Mouse (Mus musculus) v-Abl transformed pro-B cells (cell line): Measurements from ENCODE around the gene Cd177.
"Not testable (repeated sequence)": the region's sequence is repeated elsewhere in the genome, so short reads cannot be mapped to it uniquely, and the experiment has no call there.

Source experiments
- in situ Hi-C, 2 experiments: fragments of 400-800 bp; cut with MboI; formaldehyde crosslinking; loops; one replicate each; pipeline ENCODE4 v1.15.1; 2025; ENCODE audit not compliant: unreplicated experiment in 2 of 2

Cd177 gene

GRCm38 (mm10) chr7:24760211-24760610 is at the start of gene Cd177:
TSS of gene Cd177 (minus strand) at chr7:24760311.
- in situ Hi-C loops = no loop called here

GRCm38 (mm10) chr7:24809041-24809440 is 48.9 kb upstream of the Cd177 start:
- in situ Hi-C loops = loop anchor here in 1 of 2 experiments (25.0 kb wide), 1 partner anchor 528 kb away; no protein-coding TSS in a partner anchor

GRCm38 (mm10) chr7:24804826-24805225 is 44.7 kb upstream of the Cd177 start:
- in situ Hi-C loops = loop anchor here in 1 of 2 experiments (25.0 kb wide), 1 partner anchor 532 kb away; no protein-coding TSS in a partner anchor

- in situ Hi-C loops = loop anchor here in 1 of 2 experiments (25.0 kb wide), 1 partner anchor 535 kb away; no protein-coding TSS in a partner anchor
Measured at GRCm38 (mm10) chr7:24802149-24802767, 42.1 kb upstream of the Cd177 start.

GRCm38 (mm10) chr7:24797918-24798317 is 37.8 kb upstream of the Cd177 start:
- in situ Hi-C loops = no loop called here

GRCm38 (mm10) chr7:24776918-24777317 is 16.8 kb upstream of the Cd177 start, which contains the start of gene Ceacam10:
TSS of gene Ceacam10 (plus strand) at chr7:24777206.
- in situ Hi-C loops = not testable (repeated sequence)

- in situ Hi-C loops = no loop called here
Measured at GRCm38 (mm10) chr7:24776145-24776544, 16.0 kb upstream of the Cd177 start.

GRCm38 (mm10) chr7:24773942-24774535 is 13.9 kb upstream of the Cd177 start:
- in situ Hi-C loops = no loop called here

- in situ Hi-C loops = no loop called here
Measured at GRCm38 (mm10) chr7:24771361-24771760, 11.2 kb upstream of the Cd177 start.

GRCm38 (mm10) chr7:24762574-24762973 is 2.5 kb upstream of the Cd177 start:
- in situ Hi-C loops = no loop called here

GRCm38 (mm10) chr7:24761161-24761560 is 1.1 kb upstream of the Cd177 start:
- in situ Hi-C loops = no loop called here

- in situ Hi-C loops = no loop called here
Measured at GRCm38 (mm10) chr7:24758520-24758919, 1.6 kb downstream of the Cd177 start.

- in situ Hi-C loops = no loop called here
Measured at GRCm38 (mm10) chr7:24753476-24753875, 6.6 kb downstream of the Cd177 start.

GRCm38 (mm10) chr7:24751610-24752009 is 8.5 kb downstream of the Cd177 start:
- in situ Hi-C loops = no loop called here

GRCm38 (mm10) chr7:24750695-24751094 is 9.4 kb downstream of the Cd177 start:
- in situ Hi-C loops = no loop called here

GRCm38 (mm10) chr7:24735970-24736670 is 24.0 kb downstream of the Cd177 start:
- in situ Hi-C loops = no loop called here

GRCm38 (mm10) chr7:24726808-24727207 is 33.3 kb downstream of the Cd177 start, which contains the start of gene Gm4763:
TSS of gene Gm4763 (minus strand) at chr7:24726908.
- in situ Hi-C loops = not testable (repeated sequence)

- in situ Hi-C loops = no loop called here
Measured at GRCm38 (mm10) chr7:24715039-24715438, 45.1 kb downstream of the Cd177 start.

GRCm38 (mm10) chr7:24708832-24709292 is 51.2 kb downstream of the Cd177 start, which contains the start of gene BC049730:
TSS of gene BC049730 (plus strand) at chr7:24709242.
- in situ Hi-C loops = no loop called here

- in situ Hi-C loops = not testable (repeated sequence)
Measured at GRCm38 (mm10) chr7:24702841-24703240, 57.3 kb downstream of the Cd177 start.

GRCm38 (mm10) chr7:24697891-24698290 is 62.2 kb downstream of the Cd177 start:
- in situ Hi-C loops = not testable (repeated sequence)
